Mouse (Mus musculus): ENCODE measurements around the gene Anapc10.
"Not testable (repeated sequence)": the region's sequence is repeated elsewhere in the genome, so short reads cannot be mapped to it uniquely, and the experiment has no call there.

Gene Anapc10

GRCm38 (mm10) chr8:79711064-79711961 lies at the start of gene Anapc10, which contains the start of gene Abce1:
Anapc10 (plus strand) TSS chr8:79711820.
Abce1 (minus strand) TSS chr8:79711740.
- in situ Hi-C loops (cut with MboI, MseI): no loop called here

GRCm38 (mm10) chr8:79676461-79676860 lies 35.2 kb upstream of the Anapc10 start:
- in situ Hi-C loops (cut with MboI, MseI): loop anchor here (25.0 kb wide), 1 partner anchor 1311 kb away; no protein-coding TSS in a partner anchor

GRCm38 (mm10) chr8:79679005-79679404 lies 32.6 kb upstream of the Anapc10 start:
- in situ Hi-C loops (cut with MboI, MseI): loop anchor here (25.0 kb wide), 1 partner anchor 1308 kb away; no protein-coding TSS in a partner anchor

GRCm38 (mm10) chr8:79680083-79680482 lies 31.5 kb upstream of the Anapc10 start:
- in situ Hi-C loops (cut with MboI, MseI): loop anchor here (25.0 kb wide), 1 partner anchor 1307 kb away; no protein-coding TSS in a partner anchor

GRCm38 (mm10) chr8:79680555-79680954 lies 31.1 kb upstream of the Anapc10 start:
- in situ Hi-C loops (cut with MboI, MseI): loop anchor here (25.0 kb wide), 1 partner anchor 1307 kb away; no protein-coding TSS in a partner anchor

GRCm38 (mm10) chr8:79680965-79681364 lies 30.7 kb upstream of the Anapc10 start:
- in situ Hi-C loops (cut with MboI, MseI): loop anchor here (25.0 kb wide), 1 partner anchor 1306 kb away; no protein-coding TSS in a partner anchor

GRCm38 (mm10) chr8:79685927-79686326 lies 25.7 kb upstream of the Anapc10 start:
- in situ Hi-C loops (cut with MboI, MseI): loop anchor here (5.0 to 25.0 kb wide), 2 partner anchors 1041 to 1301 kb away; no protein-coding TSS in a partner anchor

- in situ Hi-C loops (cut with MboI, MseI): loop anchor here (10.0 to 25.0 kb wide), 2 partner anchors 48 to 1295 kb away; no protein-coding TSS in a partner anchor
Measured at GRCm38 (mm10) chr8:79692531-79692930, 19.1 kb upstream of the Anapc10 start.

- in situ Hi-C loops (cut with MboI, MseI): no loop called here
Measured at GRCm38 (mm10) chr8:79706687-79707086, 4.9 kb upstream of the Anapc10 start.

- in situ Hi-C loops (cut with MboI, MseI): no loop called here
Measured at GRCm38 (mm10) chr8:79712676-79713075, 1.1 kb downstream of the Anapc10 start.

GRCm38 (mm10) chr8:79721537-79721936 lies 9.9 kb downstream of the Anapc10 start:
- in situ Hi-C loops (cut with MboI, MseI): no loop called here

- in situ Hi-C loops (cut with MboI, MseI): no loop called here
Measured at GRCm38 (mm10) chr8:79723308-79723707, 11.7 kb downstream of the Anapc10 start.

GRCm38 (mm10) chr8:79724589-79724988 lies 13.0 kb downstream of the Anapc10 start:
- in situ Hi-C loops (cut with MboI, MseI): no loop called here

- in situ Hi-C loops (cut with MboI, MseI): no loop called here
Measured at GRCm38 (mm10) chr8:79727900-79728299, 16.3 kb downstream of the Anapc10 start.

- in situ Hi-C loops (cut with MboI, MseI): loop anchor here (5.0 to 10.0 kb wide), 2 partner anchors 240 to 748 kb away; no protein-coding TSS in a partner anchor
Measured at GRCm38 (mm10) chr8:79734304-79734703, 22.7 kb downstream of the Anapc10 start.

GRCm38 (mm10) chr8:79748171-79748570 lies 36.6 kb downstream of the Anapc10 start:
- in situ Hi-C loops (cut with MboI, MseI): no loop called here

- in situ Hi-C loops (cut with MboI, MseI): no loop called here
Measured at GRCm38 (mm10) chr8:79748591-79748990, 37.0 kb downstream of the Anapc10 start.

- in situ Hi-C loops (cut with MboI, MseI): no loop called here
Measured at GRCm38 (mm10) chr8:79750305-79750704, 38.7 kb downstream of the Anapc10 start.

GRCm38 (mm10) chr8:79794873-79795272 lies 83.3 kb downstream of the Anapc10 start:
- in situ Hi-C loops (cut with MboI, MseI): not testable (repeated sequence)

- in situ Hi-C loops (cut with MboI, MseI): no loop called here
Measured at GRCm38 (mm10) chr8:79796690-79797089, 85.1 kb downstream of the Anapc10 start.

GRCm38 (mm10) chr8:79804499-79804898 lies 92.9 kb downstream of the Anapc10 start:
- in situ Hi-C loops (cut with MboI, MseI): no loop called here

- in situ Hi-C loops (cut with MboI, MseI): no loop called here
Measured at GRCm38 (mm10) chr8:79806971-79807370, 95.4 kb downstream of the Anapc10 start.
